Mouse (Mus musculus) heart, adult 2 months (tissue): Measurements from ENCODE around the gene Gm364. TPM values are rescaled to one million over a fixed set of nuclear protein-coding genes. Genes with fewer than 3 reads are reported as not detected.

Experiments
- DNase-seq, 2 experiments: peaks; one replicate each; pipeline ENCODE4 v3.0.0; 2021
- H3K27ac ChIP-seq: fragments of 200-600 bp; 2 replicates; pipeline ENCODE4 v1.8.1; 2022
- H3K27me3 ChIP-seq: fragments of 200-500 bp; 2 replicates; pipeline ENCODE4 v1.6.1; 2012; ENCODE audit warnings: mild to moderate bottlenecking, low read length, inconsistent platforms, mixed read lengths; ENCODE audit not compliant: control insufficient read depth, insufficient read depth
- H3K36me3 ChIP-seq: fragments of 200-500 bp; 2 replicates; pipeline ENCODE4 v1.6.1; 2012; ENCODE audit warnings: low read length, inconsistent platforms; ENCODE audit not compliant: control insufficient read depth, insufficient read depth
- H3K4me1 ChIP-seq: fragments of 200-500 bp; 2 replicates; pipeline ENCODE4 v1.6.1; 2011; ENCODE audit warnings: low read length; ENCODE audit not compliant: control insufficient read depth, insufficient read depth
- H3K4me3 ChIP-seq: fragments of 200-600 bp; 2 replicates; pipeline ENCODE4 v1.8.1; 2022
- H3K79me2 ChIP-seq: fragments of 200-500 bp; replicated peaks from 2 replicates; pipeline ENCODE4 v1.6.1; 2012; ENCODE audit warnings: mild to moderate bottlenecking, inconsistent platforms, low read length, moderate library complexity, mixed read lengths; ENCODE audit not compliant: control insufficient read depth, insufficient read depth
- H3K9ac ChIP-seq: fragments of 200-500 bp; 2 replicates; pipeline ENCODE4 v1.6.1; 2012; ENCODE audit warnings: low read depth, mild to moderate bottlenecking, control low read depth, inconsistent platforms, low read length, mixed read lengths
- CTCF ChIP-seq: fragments of 200-600 bp; IDR thresholded peaks from 2 replicates; pipeline ENCODE4 v1.8.1; 2022; ENCODE audit warnings: antibody characterized with exemption, mild to moderate bottlenecking, moderate library complexity
- EP300 ChIP-seq: fragments of 200-500 bp; IDR thresholded peaks from 2 replicates; pipeline ENCODE4 v1.6.1; 2011; ENCODE audit warnings: low read depth, low read length, control low read depth; ENCODE audit not compliant: insufficient read depth
- POLR2A ChIP-seq: fragments of 200-500 bp; IDR thresholded peaks from 2 replicates; pipeline ENCODE4 v1.6.1; 2011; ENCODE audit warnings: mild to moderate bottlenecking, low read depth, low read length, control low read depth; ENCODE audit not compliant: insufficient read depth
- WGBS: fragments of 180-500 bp; shearing (Covaris S2); methylation state at CpG from one replicate; pipeline ENCODE4 v1.1.7; 2018; 5-methylcytosine and 5-hydroxymethylcytosine counted together
- intact Hi-C: fragments of 180-260 bp; cut with DNase I; formaldehyde crosslinking; loops from one replicate; pipeline ENCODE4 v1.15.1; 2025
- polyA plus RNA-seq: library from polyadenylated mRNA; depleted of rRNA; stranded (reverse); fragments of >200 nt; gene quantifications from 2 replicates; pipeline ENCODE4 v1.2.3, GENCODE M21; 2012; rRNA removed
- total RNA-seq, 2 experiments: library from RNA; stranded (reverse); gene quantifications; 2 replicates each; pipeline ENCODE4 v1.2.3; 2021

Gene Gm364
- total and polyA plus RNA-seq, 3 experiments, result not detected

- Histone ChIP-seq H3K9ac (no peak overlapping the region), H3K79me2 (no peaks in the 10 kb centered on the region), H3K4me3 (no peak overlapping the region), H3K27ac (no peak overlapping the region), H3K36me3 (no peaks in the 10 kb centered on the region), H3K4me1 (no peaks in the 10 kb centered on the region), H3K27me3 (no peaks in the 10 kb centered on the region)
- TF ChIP-seq EP300 (no peak), CTCF (peak; percentile 58)
- intact Hi-C loops, result no loop called here
- DNase-seq, result no peak
These were observed 5.3 kb upstream of the Gm364 start for GRCm38 (mm10) chrX:57403651-57404050.

- no peaks in the 10 kb centered on the region for H3K27me3 ChIP-seq
- H3K36me3 ChIP-seq, result no peaks in the 10 kb centered on the region
- no peak for DNase-seq
- no peaks in the 10 kb centered on the region for H3K79me2 ChIP-seq
- intact Hi-C loops, result loop anchor here (2.0 kb wide), 1 partner anchor 243 kb away; no protein-coding TSS in a partner anchor
- H3K4me1 ChIP-seq, result no peaks in the 10 kb centered on the region
- no peak overlapping the region for H3K27ac ChIP-seq
- no peak overlapping the region for H3K4me3 ChIP-seq
- no peak overlapping the region for H3K9ac ChIP-seq
- WGBS, result 4% methylated on average over 2 of the region's 2 CpGs
- TF ChIP-seq POLR2A (no peak), CTCF (peak; percentile 78)
These were observed 22.7 kb downstream of the Gm364 start for GRCm38 (mm10) chrX:57431610-57432009.

GRCm38 (mm10) chrX:57433897-57434296 is 24.9 kb downstream of the Gm364 start:
- no peaks in the 10 kb centered on the region for H3K4me1 ChIP-seq
- no peaks in the 10 kb centered on the region for H3K79me2 ChIP-seq
- H3K27ac ChIP-seq, result no peak overlapping the region
- no peak for TF ChIP-seq EP300
- no peak for TF ChIP-seq CTCF
- no peak for TF ChIP-seq POLR2A
- 91% methylated on average over 2 of the region's 2 CpGs for WGBS
- H3K4me3 ChIP-seq, result no peak overlapping the region
- H3K36me3 ChIP-seq, result no peaks in the 10 kb centered on the region
- intact Hi-C loops, result no loop called here
- H3K27me3 ChIP-seq, result no peaks in the 10 kb centered on the region
- no peak overlapping the region for H3K9ac ChIP-seq
- no peak for DNase-seq

GRCm38 (mm10) chrX:57503634-57504033 is 94.7 kb downstream of the Gm364 start, which contains the start of gene Gpr101:
Gene Gpr101 (minus strand): TSS chrX:57503757.
- Histone ChIP-seq H3K27me3 (peaks cover 3% of the 10 kb centered on the region), H3K27ac (no peak within 1 kb of the TSS), H3K4me1 (no peaks in the 10 kb centered on the region), H3K9ac (no peak within 1 kb of the TSS), H3K79me2 (no peaks in the 10 kb centered on the region), H3K4me3 (no peak within 1 kb of the TSS), H3K36me3 (no peaks in the 10 kb centered on the region)
- no peak for DNase-seq
- 15% methylated on average over 25 of the region's 28 CpGs for WGBS
- intact Hi-C loops, result no loop called here
- no peak for TF ChIP-seq EP300
- no peak for TF ChIP-seq CTCF
- TF ChIP-seq POLR2A, result no peak

GRCm38 (mm10) chrX:57506247-57506646 is 97.3 kb downstream of the Gm364 start:
- Histone ChIP-seq H3K9ac (no peak overlapping the region), H3K4me1 (no peaks in the 10 kb centered on the region), H3K27me3 (peaks cover 3% of the 10 kb centered on the region), H3K79me2 (no peaks in the 10 kb centered on the region), H3K36me3 (no peaks in the 10 kb centered on the region), H3K27ac (no peak overlapping the region), H3K4me3 (no peak overlapping the region)
- 37% methylated on average over 1 of the region's 1 CpGs for WGBS
- no peak for DNase-seq
- intact Hi-C loops, result no loop called here
- no peak for TF ChIP-seq POLR2A

- DNase-seq, result no peak
- TF ChIP-seq CTCF (0 out of 2 replicates have a peak, but pooled peaks have one; percentile 11), POLR2A (no peak)
- no peak overlapping the region for H3K4me3 ChIP-seq
These were observed 112.5 kb downstream of the Gm364 start for GRCm38 (mm10) chrX:57521117-57522095.

More at GRCm38 (mm10) chrX:57521117-57522095, 112.5 kb downstream of the Gm364 start:
- Histone ChIP-seq H3K79me2 (no peaks in the 10 kb centered on the region), H3K36me3 (no peaks in the 10 kb centered on the region), H3K4me1 (no peaks in the 10 kb centered on the region), H3K27ac (no peak overlapping the region), H3K9ac (no peak overlapping the region), H3K27me3 (no peaks in the 10 kb centered on the region)
- 47% methylated on average over 28 of the region's 28 CpGs for WGBS
- intact Hi-C loops, result no loop called here

Other genes with a start within 250 kb of the Gm364 start
- gene Cd40lg, start 197.0 kb upstream of the Gm364 start, total RNA-seq, result not detected
- 0.12 TPM in 1 of 2 replicates, not detected in the other for gene Cd40lg, start 197.0 kb upstream of the Gm364 start, polyA plus RNA-seq
- 10 to 100 TPM; 61.5 to 64.2 TPM for gene Arhgef6, start 70.4 kb upstream of the Gm364 start, total RNA-seq
- 38.2 and 82.1 TPM in 2 replicates for gene Arhgef6, start 70.4 kb upstream of the Gm364 start, polyA plus RNA-seq
- 10 to 100 TPM; 19.7 to 22.6 TPM for gene Rbmx, start 16.1 kb upstream of the Gm364 start, total RNA-seq
- 16.6 and 26.0 TPM in 2 replicates for gene Rbmx, start 16.1 kb upstream of the Gm364 start, polyA plus RNA-seq
- not detected for gene Gpr101, start 94.6 kb downstream of the Gm364 start, total RNA-seq
- not detected in 2 replicates for gene Gpr101, start 94.6 kb downstream of the Gm364 start, polyA plus RNA-seq